Mouse (Mus musculus) embryonic facial prominence, embryonic 15.5 days (tissue): ENCODE results near the gene Man1c1. TPM values are rescaled to one million over a fixed set of nuclear protein-coding genes. Genes with fewer than 3 reads are reported as not detected.

Experiments used
- ATAC-seq: fragments of 200-750 bp; cut with Nextera tagmentation; 2 replicates; pipeline ENCODE4 v1.8.0; 2017; ENCODE audit warnings: low read depth, moderate TSS enrichment; ENCODE audit not compliant: insufficient number of reproducible peaks, low FRiP score, low TSS enrichment
- H3K27ac ChIP-seq: fragments of 300-500 bp; sonication (generic); replicated peaks from 2 replicates; pipeline ENCODE4 v1.5.1; 2015; ENCODE audit warnings: mild to moderate bottlenecking, inconsistent platforms
- H3K27me3 ChIP-seq: fragments of 300-500 bp; sonication (generic); 2 replicates; pipeline ENCODE4 v1.6.1; 2015; ENCODE audit warnings: inconsistent platforms
- H3K36me3 ChIP-seq: fragments of 300-500 bp; sonication (generic); 2 replicates; pipeline ENCODE4 v1.6.1; 2015; ENCODE audit warnings: mild to moderate bottlenecking, inconsistent platforms
- H3K4me1 ChIP-seq: fragments of 300-500 bp; sonication (generic); 2 replicates; pipeline ENCODE4 v1.6.1; 2015; ENCODE audit warnings: inconsistent platforms
- H3K4me2 ChIP-seq: fragments of 300-500 bp; sonication (generic); replicated peaks from 2 replicates; pipeline ENCODE4 v1.6.1; 2015; ENCODE audit warnings: mild to moderate bottlenecking, inconsistent platforms
- H3K4me3 ChIP-seq: fragments of 300-500 bp; sonication (generic); replicated peaks from 2 replicates; pipeline ENCODE4 v1.5.1; 2015; ENCODE audit warnings: mild to moderate bottlenecking, inconsistent platforms
- H3K9ac ChIP-seq: fragments of 300-500 bp; sonication (generic); 2 replicates; pipeline ENCODE4 v1.6.1; 2015; ENCODE audit warnings: inconsistent platforms
- H3K9me3 ChIP-seq: fragments of 300-500 bp; sonication (generic); replicated peaks from 2 replicates; pipeline ENCODE4 v1.6.1; 2016; ENCODE audit warnings: inconsistent platforms
- WGBS: fragments of 180-500 bp; shearing (Covaris S2); methylation state at CpG from one replicate; pipeline ENCODE4 v1.1.7; 2015; 5-methylcytosine and 5-hydroxymethylcytosine counted together
- polyA plus RNA-seq: library from polyadenylated mRNA; unstranded; fragments of >200 nt; fragmentation: Nextera tagmentation; extraction: Ambion mirVana; gene quantifications from 2 replicates; pipeline ENCODE4 v1.2.1, GENCODE M21; 2015

Man1c1 gene
- polyA plus RNA-seq, 1 experiment from 2014 or later = 5.6 TPM

- Histone ChIP-seq H3K4me3 (no peak overlapping the region), H3K4me2 (no peak overlapping the region), H3K36me3 (no peaks in the 10 kb centered on the region), H3K27me3 (no peaks in the 10 kb centered on the region), H3K9ac (no peak overlapping the region), H3K4me1 (peaks cover 30% of the 10 kb centered on the region), H3K9me3 (no peaks in the 10 kb centered on the region), H3K27ac (peak overlapping the region; percentile 75)
- ATAC-seq = no peak
- 60% methylated on average over 14 of the region's 14 CpGs for WGBS
Measured at GRCm38 (mm10) chr4:134631471-134632130, 72.5 kb downstream of the Man1c1 start.

GRCm38 (mm10) chr4:134628575-134629384 lies 75.3 kb downstream of the Man1c1 start:
- WGBS = 76% methylated on average over 10 of the region's 10 CpGs
- Histone ChIP-seq H3K4me1 (peaks cover 40% of the 10 kb centered on the region), H3K4me2 (no peak overlapping the region), H3K27ac (no peak overlapping the region), H3K9ac (no peak overlapping the region), H3K9me3 (no peaks in the 10 kb centered on the region), H3K4me3 (no peak overlapping the region), H3K36me3 (no peaks in the 10 kb centered on the region), H3K27me3 (no peaks in the 10 kb centered on the region)
- ATAC-seq = no peak

GRCm38 (mm10) chr4:134628058-134628457 lies 76.0 kb downstream of the Man1c1 start:
- Histone ChIP-seq H3K36me3 (no peaks in the 10 kb centered on the region), H3K9ac (no peak overlapping the region), H3K27ac (no peak overlapping the region), H3K27me3 (no peaks in the 10 kb centered on the region), H3K4me1 (peaks cover 32% of the 10 kb centered on the region), H3K9me3 (no peaks in the 10 kb centered on the region), H3K4me2 (no peak overlapping the region), H3K4me3 (no peak overlapping the region)
- WGBS = 71% methylated on average over 7 of the region's 7 CpGs
- ATAC-seq = no peak

GRCm38 (mm10) chr4:134626883-134627282 lies 77.2 kb downstream of the Man1c1 start:
- ATAC-seq = no peak
- H3K4me1 ChIP-seq = peaks cover 21% of the 10 kb centered on the region
- H3K36me3 ChIP-seq = no peaks in the 10 kb centered on the region
- H3K4me2 ChIP-seq = no peak overlapping the region
- H3K9ac ChIP-seq = no peak overlapping the region
- WGBS = 76% methylated on average over 2 of the region's 2 CpGs
- no peak overlapping the region for H3K4me3 ChIP-seq
- H3K27me3 ChIP-seq = no peaks in the 10 kb centered on the region
- H3K27ac ChIP-seq = no peak overlapping the region
- H3K9me3 ChIP-seq = no peaks in the 10 kb centered on the region

GRCm38 (mm10) chr4:134626350-134626749 lies 77.7 kb downstream of the Man1c1 start:
- no peak overlapping the region for H3K27ac ChIP-seq
- 65% methylated on average over 4 of the region's 4 CpGs for WGBS
- no peak overlapping the region for H3K4me2 ChIP-seq
- H3K4me3 ChIP-seq = no peak overlapping the region
- no peak overlapping the region for H3K9ac ChIP-seq
- ATAC-seq = no peak
- no peaks in the 10 kb centered on the region for H3K9me3 ChIP-seq
- H3K4me1 ChIP-seq = peaks cover 15% of the 10 kb centered on the region
- H3K36me3 ChIP-seq = no peaks in the 10 kb centered on the region
- H3K27me3 ChIP-seq = no peaks in the 10 kb centered on the region

GRCm38 (mm10) chr4:134624109-134624862 lies 79.8 kb downstream of the Man1c1 start:
- 40% methylated on average over 14 of the region's 14 CpGs for WGBS
- H3K36me3 ChIP-seq = no peaks in the 10 kb centered on the region
- H3K4me3 ChIP-seq = no peak overlapping the region
- H3K27ac ChIP-seq = 0 out of 2 replicates have a peak overlapping the region, but pooled peaks have one; percentile 34
- no peak overlapping the region for H3K9ac ChIP-seq
- H3K9me3 ChIP-seq = no peaks in the 10 kb centered on the region
- ATAC-seq = no peak
- H3K27me3 ChIP-seq = no peaks in the 10 kb centered on the region
- peaks cover 19% of the 10 kb centered on the region for H3K4me1 ChIP-seq
- no peak overlapping the region for H3K4me2 ChIP-seq

GRCm38 (mm10) chr4:134621695-134622094 lies 82.4 kb downstream of the Man1c1 start:
- 65% methylated on average over 9 of the region's 9 CpGs for WGBS
- Histone ChIP-seq H3K4me1 (peaks cover 16% of the 10 kb centered on the region), H3K27ac (no peak overlapping the region), H3K9me3 (no peaks in the 10 kb centered on the region), H3K9ac (no peak overlapping the region), H3K36me3 (no peaks in the 10 kb centered on the region), H3K4me3 (no peak overlapping the region), H3K27me3 (no peaks in the 10 kb centered on the region), H3K4me2 (no peak overlapping the region)
- ATAC-seq = no peak

- no peak overlapping the region for H3K4me3 ChIP-seq
- H3K9me3 ChIP-seq = no peaks in the 10 kb centered on the region
- H3K27me3 ChIP-seq = no peaks in the 10 kb centered on the region
- 88% methylated on average over 8 of the region's 8 CpGs for WGBS
- no peaks in the 10 kb centered on the region for H3K36me3 ChIP-seq
- ATAC-seq = no peak
- H3K4me2 ChIP-seq = no peak overlapping the region
- no peak overlapping the region for H3K27ac ChIP-seq
- H3K9ac ChIP-seq = no peak overlapping the region
- H3K4me1 ChIP-seq = peaks cover 14% of the 10 kb centered on the region
Measured at GRCm38 (mm10) chr4:134620246-134620645, 83.8 kb downstream of the Man1c1 start.

- H3K9ac ChIP-seq = no peak overlapping the region
- no peaks in the 10 kb centered on the region for H3K27me3 ChIP-seq
- peaks cover 13% of the 10 kb centered on the region for H3K4me1 ChIP-seq
- H3K36me3 ChIP-seq = no peaks in the 10 kb centered on the region
- no peak overlapping the region for H3K4me3 ChIP-seq
- no peaks in the 10 kb centered on the region for H3K9me3 ChIP-seq
- no peak for ATAC-seq
- H3K4me2 ChIP-seq = no peak overlapping the region
- 75% methylated on average over 10 of the region's 10 CpGs for WGBS
- no peak overlapping the region for H3K27ac ChIP-seq
Measured at GRCm38 (mm10) chr4:134619489-134619870, 84.6 kb downstream of the Man1c1 start.

- Histone ChIP-seq H3K36me3 (no peaks in the 10 kb centered on the region), H3K4me2 (no peak overlapping the region), H3K27me3 (no peaks in the 10 kb centered on the region), H3K4me1 (peaks cover 8% of the 10 kb centered on the region), H3K9ac (no peak overlapping the region), H3K27ac (no peak overlapping the region), H3K9me3 (no peaks in the 10 kb centered on the region), H3K4me3 (no peak overlapping the region)
- WGBS = 78% methylated on average over 13 of the region's 13 CpGs
- ATAC-seq = no peak
Measured at GRCm38 (mm10) chr4:134618810-134619488, 85.1 kb downstream of the Man1c1 start.

GRCm38 (mm10) chr4:134617779-134618178 lies 86.3 kb downstream of the Man1c1 start:
- Histone ChIP-seq H3K27ac (no peak overlapping the region), H3K36me3 (no peaks in the 10 kb centered on the region), H3K4me1 (peaks cover 6% of the 10 kb centered on the region; the same call in 1 of the 2 replicates), H3K4me3 (no peak overlapping the region), H3K9ac (no peak overlapping the region), H3K9me3 (no peaks in the 10 kb centered on the region), H3K27me3 (no peaks in the 10 kb centered on the region), H3K4me2 (no peak overlapping the region)
- 78% methylated on average over 4 of the region's 4 CpGs for WGBS
- peak; percentile 44; the same call in 1 of the 2 replicates for ATAC-seq
